Mouse (Mus musculus) right cerebral cortex, postnatal 25 days (tissue): Measurements from ENCODE around the gene Lin52.
A peak's percentile ranks its signal among the peaks of the same experiment; 100 is the strongest.

Source experiments
- DNase-seq: peaks from one replicate; pipeline ENCODE4 v3.0.0; 2022

Gene Lin52

GRCm38 (mm10) chr12:84450718-84451646, at the start of gene Lin52, which contains the start of gene Aldh6a1:
TSS of gene Lin52 (plus strand) at chr12:84451422.
TSS of gene Aldh6a1 (minus strand) at chr12:84451004.
- peak; percentile 95 for DNase-seq

DNA sequence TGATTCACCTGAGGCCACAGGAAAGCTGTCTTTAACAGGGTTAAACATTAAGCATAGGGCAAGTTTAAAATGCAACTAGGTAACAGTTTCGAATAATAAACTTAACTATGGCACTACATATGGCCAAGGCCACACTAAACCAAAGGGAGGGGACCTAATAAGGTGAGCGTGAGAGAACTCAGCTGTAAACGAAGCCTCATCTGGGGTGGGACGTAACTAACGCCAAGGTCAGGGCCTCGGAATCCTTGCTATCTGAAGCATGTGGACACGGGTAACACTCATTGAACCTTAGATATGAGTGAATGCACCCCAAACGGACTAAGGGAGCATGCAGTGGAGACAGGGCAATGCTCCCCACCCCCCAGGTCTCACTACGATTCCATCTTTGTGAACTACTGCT, 48.3 kb upstream of the Lin52 start:
- no peak for DNase-seq

DNA sequence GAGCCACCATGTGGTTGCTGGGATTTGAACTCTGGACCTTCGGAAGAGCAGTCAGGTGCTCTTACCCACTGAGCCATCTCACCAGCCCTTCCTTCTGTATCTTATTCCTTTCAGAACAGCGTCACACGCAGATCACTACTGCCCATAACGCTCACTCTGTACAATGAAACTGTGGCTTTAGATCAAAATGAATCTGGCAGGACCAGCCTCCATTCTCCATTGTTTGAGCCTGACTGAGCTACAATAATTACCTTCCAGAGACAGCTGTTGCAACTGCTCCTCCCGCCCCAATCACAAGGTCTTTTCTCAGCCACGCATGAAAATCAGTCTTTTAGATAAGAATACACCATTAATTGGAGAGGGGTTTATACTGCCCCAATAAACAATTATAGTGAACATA, 46.7 kb upstream of the Lin52 start:
- no peak for DNase-seq

- DNase-seq = no peak
These were observed 44.0 kb upstream of the Lin52 start for GRCm38 (mm10) chr12:84407259-84407658.

DNA sequence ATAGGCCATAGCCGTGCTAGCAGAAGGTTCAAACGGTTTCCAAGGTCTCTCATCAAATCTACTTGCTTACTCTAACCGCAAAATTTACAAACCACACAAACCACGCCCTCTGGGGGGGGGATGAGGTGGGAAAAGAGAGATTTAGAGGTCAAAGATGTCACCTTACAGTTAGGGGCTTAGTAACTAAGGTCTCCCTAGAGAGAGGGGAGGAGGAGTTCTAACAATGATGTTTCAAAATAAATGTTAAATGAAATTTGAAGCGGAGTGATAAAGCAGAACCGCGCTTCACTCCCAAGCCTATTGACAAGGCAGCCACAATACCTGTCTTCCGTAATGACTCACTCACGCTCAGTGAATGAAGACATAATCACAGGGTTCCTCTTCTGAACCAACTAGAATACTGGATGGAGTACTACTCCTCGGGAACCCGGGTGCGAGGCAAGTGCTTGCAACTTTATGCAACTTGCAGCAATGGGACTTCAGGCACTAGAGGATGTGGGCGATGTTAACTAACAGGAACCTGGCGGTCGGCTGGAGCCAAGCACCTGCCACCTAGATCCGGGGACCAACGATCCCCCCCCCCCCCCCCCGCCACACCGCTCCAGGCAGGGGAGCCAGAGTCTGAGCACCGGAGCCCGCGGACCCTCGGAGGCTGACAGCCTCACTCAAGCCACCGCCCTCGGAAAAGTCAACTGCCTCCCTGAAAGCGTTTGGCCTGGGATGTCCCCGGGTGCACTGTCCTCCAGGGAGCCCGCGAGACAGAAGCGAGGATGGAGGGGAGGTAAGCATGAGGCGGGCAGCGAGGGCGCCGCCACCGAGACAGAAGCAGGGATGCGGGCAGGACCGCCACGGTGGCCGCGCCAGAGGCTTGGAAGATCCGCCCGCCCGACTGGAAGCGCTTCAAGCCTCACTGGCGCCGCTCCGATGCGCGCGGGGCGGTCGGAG, 43.1 kb upstream of the Lin52 start:
- DNase-seq = no peak

- peak; percentile 94 for DNase-seq
These were observed 42.3 kb upstream of the Lin52 start, which contains the start of the genes Entpd5 and Bbof1 for GRCm38 (mm10) chr12:84408819-84409507. TSS of gene Entpd5 (minus strand) at chr12:84409029. TSS of gene Bbof1 (plus strand) at chr12:84409071.

DNA sequence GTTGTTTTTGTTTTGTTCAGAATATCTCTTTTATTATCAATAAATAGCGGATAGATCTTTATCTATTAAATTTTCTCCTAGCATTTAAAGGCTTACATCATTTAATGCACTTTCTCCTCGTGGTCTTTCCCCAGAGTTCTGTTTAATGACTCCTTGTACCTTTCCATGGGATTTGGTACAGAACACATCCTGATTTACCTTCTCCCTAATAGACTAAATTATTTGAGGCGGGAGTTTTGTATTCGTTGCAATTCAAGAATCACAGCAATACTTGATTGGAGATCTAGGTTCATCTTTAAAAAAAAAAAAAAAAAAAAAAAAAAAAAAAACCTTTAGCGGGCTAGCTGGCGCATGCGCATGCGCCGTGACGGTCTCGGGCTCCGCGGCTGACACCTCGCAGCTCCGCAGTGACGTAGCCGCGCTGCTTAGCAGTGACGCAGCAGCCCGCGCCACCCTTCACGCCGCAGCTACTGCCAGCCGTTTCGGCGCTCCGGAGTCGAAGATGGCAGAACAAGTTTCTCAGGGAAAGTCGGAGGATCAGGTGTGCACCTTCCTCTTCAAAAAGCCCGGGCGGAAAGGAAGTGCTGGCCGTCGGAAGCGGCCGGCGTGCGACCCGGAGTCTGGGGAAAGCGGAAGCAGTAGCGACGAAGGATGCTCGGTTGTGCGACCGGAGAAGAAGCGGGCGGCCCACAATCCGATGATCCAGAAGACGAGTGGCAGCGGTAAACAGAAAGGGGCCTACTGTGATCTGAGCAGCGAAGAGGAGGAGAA, 34.2 kb upstream of the Lin52 start, which contains the start of gene Rnf113a2:
TSS of gene Rnf113a2 (plus strand) at position 363 of the 771 bp plus-strand sequence.
- peak; percentile 87 for DNase-seq

DNA sequence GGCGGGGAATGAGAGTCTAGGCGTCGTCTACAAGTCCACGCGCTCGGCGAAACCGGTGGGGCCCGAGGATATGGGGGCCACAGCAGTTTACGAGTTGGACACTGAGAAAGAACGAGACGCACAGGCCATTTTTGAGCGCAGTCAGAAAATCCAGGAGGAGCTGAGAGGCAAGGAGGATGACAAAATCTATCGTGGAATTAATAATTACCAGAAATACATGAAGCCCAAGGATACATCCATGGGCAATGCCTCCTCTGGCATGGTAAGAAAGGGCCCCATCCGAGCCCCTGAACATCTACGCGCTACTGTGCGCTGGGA, 33.7 kb upstream of the Lin52 start:
- DNase-seq = no peak

DNA sequence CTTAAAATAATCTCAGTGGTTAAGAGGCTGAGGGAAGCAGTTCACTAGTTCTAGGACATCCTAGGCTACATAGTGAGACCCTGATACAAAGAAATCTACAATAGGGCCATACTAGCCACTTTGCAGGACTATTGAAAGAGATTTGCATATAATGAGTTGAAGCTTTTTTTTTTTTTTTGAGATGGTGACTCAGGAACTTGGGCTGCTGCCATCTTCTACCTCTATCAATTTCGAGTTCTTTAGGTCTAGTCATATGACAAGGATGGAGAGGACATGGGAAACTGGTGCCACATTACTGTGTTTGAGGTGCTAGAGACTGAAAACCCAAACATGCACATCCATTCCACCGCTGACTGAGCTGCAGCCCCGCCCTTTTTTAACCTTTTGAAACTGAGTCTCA, 27.2 kb upstream of the Lin52 start:
- no peak for DNase-seq

DNA sequence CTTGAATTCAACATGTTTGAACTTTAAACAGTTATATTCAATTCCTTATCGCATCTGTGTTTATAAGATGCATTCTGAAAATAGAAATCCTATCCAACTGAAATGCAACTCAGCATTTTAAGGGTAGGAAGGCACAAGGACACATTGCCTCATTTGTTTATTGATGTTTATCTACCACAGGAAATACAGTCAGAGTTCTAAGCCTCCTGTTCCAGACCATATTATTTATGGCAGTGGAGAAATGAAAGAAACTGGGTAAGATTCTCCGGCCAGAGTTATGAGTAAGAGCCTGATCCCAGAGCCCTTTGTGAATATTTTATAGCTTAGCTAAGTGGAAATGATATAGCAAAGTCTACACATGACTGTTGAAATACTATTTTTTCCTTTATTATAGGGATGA, 21.4 kb upstream of the Lin52 start:
- DNase-seq = no peak

GRCm38 (mm10) chr12:84438697-84439096, 12.5 kb upstream of the Lin52 start:
- no peak for DNase-seq

DNA sequence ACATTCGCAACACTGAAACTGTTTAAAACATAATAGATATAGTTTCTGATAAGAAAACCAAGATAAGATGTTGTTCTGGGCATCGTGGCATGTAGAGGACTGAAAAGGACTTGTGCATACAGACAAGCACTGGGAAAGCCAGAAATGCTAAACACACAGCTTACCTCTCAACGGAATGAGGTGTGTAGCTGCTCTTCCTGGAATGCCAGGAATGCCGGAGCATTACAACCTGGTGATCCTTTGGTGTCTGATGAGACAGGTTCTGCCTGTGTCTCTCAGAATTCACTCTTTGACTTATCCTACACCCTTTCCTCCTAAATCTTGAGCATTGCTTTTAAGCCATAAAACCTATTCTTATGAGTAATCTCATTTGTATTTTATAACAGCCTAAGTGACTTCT, 8.7 kb upstream of the Lin52 start:
- no peak for DNase-seq

GRCm38 (mm10) chr12:84447386-84447785, 3.8 kb upstream of the Lin52 start:
- DNase-seq = no peak

GRCm38 (mm10) chr12:84448181-84448580, 3.0 kb upstream of the Lin52 start:
- DNase-seq = no peak

DNA sequence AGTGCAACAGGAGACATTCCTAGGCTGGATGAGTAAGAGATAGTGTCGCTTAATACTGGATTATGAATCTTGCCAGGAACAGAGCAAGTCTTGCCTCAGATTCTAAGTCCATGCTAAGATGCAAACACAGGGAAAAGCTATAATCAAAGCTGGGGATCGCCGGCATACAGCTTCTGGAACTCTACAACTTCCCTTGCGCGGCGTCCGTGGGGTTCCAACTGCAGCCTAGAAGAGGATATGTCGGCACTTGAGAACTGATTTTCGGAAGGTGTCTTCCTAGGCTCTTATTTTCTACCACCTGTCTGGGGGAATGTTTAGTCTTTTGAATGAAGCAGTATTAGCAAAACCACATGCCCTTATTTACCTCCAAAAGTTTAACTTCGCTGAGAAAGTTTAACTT, 1.3 kb upstream of the Lin52 start:
- no peak for DNase-seq

- DNase-seq = peak; percentile 14
These were observed 888 bp upstream of the Lin52 start for GRCm38 (mm10) chr12:84450351-84450717.

DNA sequence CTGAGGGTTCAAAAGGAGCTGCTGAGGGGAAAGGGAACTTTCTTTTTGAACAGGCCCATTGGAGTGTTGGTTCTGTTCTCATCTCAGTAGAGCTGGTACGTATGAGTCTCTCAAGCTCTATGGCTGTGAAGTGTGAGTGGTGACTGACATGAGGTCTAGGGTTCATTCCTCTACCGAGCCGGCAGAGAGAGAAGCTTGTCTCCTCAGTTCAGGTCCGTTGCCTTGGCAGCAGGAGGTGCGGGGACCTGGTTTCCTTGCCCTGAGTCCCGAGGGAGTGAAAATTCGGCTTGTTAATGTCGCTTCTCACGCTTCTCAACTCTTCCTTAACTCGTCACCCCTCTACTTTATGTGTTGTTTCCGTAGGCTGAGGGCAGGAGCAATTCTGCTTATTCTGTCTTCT, 579 bp downstream of the Lin52 start:
- DNase-seq = no peak

GRCm38 (mm10) chr12:84456911-84457310, 5.7 kb downstream of the Lin52 start:
- no peak for DNase-seq

GRCm38 (mm10) chr12:84459845-84460244, 8.6 kb downstream of the Lin52 start:
- DNase-seq = no peak

- DNase-seq = no peak
These were observed 10.2 kb downstream of the Lin52 start for GRCm38 (mm10) chr12:84461416-84461815.

GRCm38 (mm10) chr12:84462856-84463255, 11.6 kb downstream of the Lin52 start:
- no peak for DNase-seq

GRCm38 (mm10) chr12:84468701-84469100, 17.5 kb downstream of the Lin52 start:
- no peak for DNase-seq
